ENCODE assay signal across 9 mouse cellular contexts in genomic region chr8:110010868-110011267, GRCm38 (mm10). TPM values are rescaled to one million over a fixed set of nuclear protein-coding genes. Genes with fewer than 3 reads are reported as not detected.
DNase-seq lines count a peak whose midpoint lies in the region; ATAC-seq and TF ChIP-seq lines count a peak whose summit lies in the region.
"Had no signal": no experiment of that assay in that cellular context is flagged by ENCODE, and none has a peak within 500 bp of the region (broad histone marks: within the 10 kb centered on the region; RNA-seq: fewer than 3 reads in every experiment).

No protein-coding gene starts in this region.

- H3K4me2 ChIP-seq in forebrain, embryonic 15.5 days (replicated peaks) = no peak overlapping the region
- H3K4me2 ChIP-seq in midbrain, embryonic 16.5 days (ENCODE audit: low read length) = no peak overlapping the region
- H3K4me2 ChIP-seq in limb, embryonic 14.5 days (replicated peaks; ENCODE audit: low read depth, low read length, severe bottlenecking) = no peak overlapping the region
- H3K4me2 ChIP-seq: heart, embryonic 13.5 days had no signal

- no peak overlapping the region for H3K4me3 ChIP-seq in forebrain, embryonic 10.5 days
- no peak overlapping the region for H3K4me3 ChIP-seq in forebrain, embryonic 15.5 days
- no peak overlapping the region for H3K4me3 ChIP-seq in midbrain, embryonic 10.5 days
- no peak overlapping the region for H3K4me3 ChIP-seq in midbrain, embryonic 16.5 days (ENCODE audit: low read depth, low read length)
- no peak overlapping the region for H3K4me3 ChIP-seq in limb, embryonic 14.5 days (replicated peaks; ENCODE audit: low read length)
- H3K4me3 ChIP-seq: heart, embryonic 13.5 days had no signal

- H3K36me3 ChIP-seq in forebrain, embryonic 10.5 days (replicated peaks) = no peaks in the 10 kb centered on the region
- H3K36me3 ChIP-seq in forebrain, embryonic 15.5 days = no peaks in the 10 kb centered on the region
- H3K36me3 ChIP-seq in midbrain, embryonic 10.5 days = no peaks in the 10 kb centered on the region
- no peaks in the 10 kb centered on the region for H3K36me3 ChIP-seq in midbrain, embryonic 16.5 days (ENCODE audit: control insufficient read depth, insufficient read depth, low read length)
- no peaks in the 10 kb centered on the region for H3K36me3 ChIP-seq in limb, embryonic 14.5 days (ENCODE audit: control insufficient read depth, insufficient read depth, low read length)
- H3K36me3 ChIP-seq: heart, embryonic 13.5 days had no signal

- TF ChIP-seq POLR2A in limb, embryonic 14.5 days (IDR thresholded peaks at IDR 0.05; ENCODE audit: borderline replicate concordance, extremely low read depth, insufficient read depth, insufficient read length) = no peak

- H3K9me3 ChIP-seq in forebrain, embryonic 10.5 days = no peaks in the 10 kb centered on the region
- H3K9me3 ChIP-seq in forebrain, embryonic 15.5 days = no peaks in the 10 kb centered on the region
- H3K9me3 ChIP-seq in midbrain, embryonic 10.5 days (replicated peaks) = no peaks in the 10 kb centered on the region
- H3K9me3 ChIP-seq in midbrain, embryonic 16.5 days (replicated peaks; ENCODE audit: control insufficient read depth, low read length, poor library complexity, severe bottlenecking) = no peaks in the 10 kb centered on the region
- no peaks in the 10 kb centered on the region for H3K9me3 ChIP-seq in limb, embryonic 14.5 days (ENCODE audit: control insufficient read depth, low read length)
- H3K9me3 ChIP-seq: heart, embryonic 13.5 days had no signal

- H3K27me3 ChIP-seq in forebrain, embryonic 10.5 days (ENCODE audit: poor library complexity, severe bottlenecking) = no peaks in the 10 kb centered on the region
- H3K27me3 ChIP-seq in forebrain, embryonic 15.5 days = no peaks in the 10 kb centered on the region
- no peaks in the 10 kb centered on the region for H3K27me3 ChIP-seq in midbrain, embryonic 10.5 days (ENCODE audit: low read depth, poor library complexity, severe bottlenecking)
- H3K27me3 ChIP-seq in midbrain, embryonic 16.5 days (ENCODE audit: control insufficient read depth, insufficient read depth, low read depth, low read length) = no peaks in the 10 kb centered on the region
- H3K27me3 ChIP-seq in limb, embryonic 14.5 days (ENCODE audit: control insufficient read depth, insufficient read depth, low read length) = no peaks in the 10 kb centered on the region
- H3K27me3 ChIP-seq: heart, embryonic 13.5 days had no signal

- no peak overlapping the region for H3K27ac ChIP-seq in forebrain, embryonic 10.5 days
- no peak overlapping the region for H3K27ac ChIP-seq in forebrain, embryonic 15.5 days (replicated peaks)
- no peak overlapping the region for H3K27ac ChIP-seq in midbrain, embryonic 10.5 days (replicated peaks)
- H3K27ac ChIP-seq in midbrain, embryonic 16.5 days (ENCODE audit: low read length) = no peak overlapping the region
- H3K27ac ChIP-seq in limb, embryonic 14.5 days (replicated peaks; ENCODE audit: low read depth, low read length) = no peak overlapping the region
- H3K27ac ChIP-seq: heart, embryonic 13.5 days had no signal

- peak; percentile 50 for DNase-seq in forebrain, embryonic 10.5 days (ENCODE audit: extremely low spot score, low spot score)
- peak; percentile 54 for DNase-seq in midbrain, embryonic 10.5 days (ENCODE audit: low spot score)
- peak; percentile 30 for DNase-seq in adrenal gland, adult 8-10 months
- DNase-seq in embryo, embryonic 9.5 days (ENCODE audit: extremely low spot score) = peak; percentile 41
- DNase-seq in limb, embryonic 14.5 days (ENCODE audit: low spot score) = peak; percentile 55
- DNase-seq in spleen, postnatal 10 days (ENCODE audit: low spot score in 2 of 2) = peak; percentile 7 to 52

- peaks cover 12% of the 10 kb centered on the region for H3K4me1 ChIP-seq in forebrain, embryonic 10.5 days
- peaks cover 6% of the 10 kb centered on the region; the same call in 1 of the 2 replicates for H3K4me1 ChIP-seq in forebrain, embryonic 15.5 days
- peaks cover 10% of the 10 kb centered on the region for H3K4me1 ChIP-seq in midbrain, embryonic 10.5 days
- H3K4me1 ChIP-seq in midbrain, embryonic 16.5 days (ENCODE audit: control insufficient read depth, insufficient read depth, low read length) = peaks cover 7% of the 10 kb centered on the region
- H3K4me1 ChIP-seq in limb, embryonic 14.5 days (ENCODE audit: control insufficient read depth, insufficient read depth, low read length) = no peaks in the 10 kb centered on the region
- H3K4me1 ChIP-seq: heart, embryonic 13.5 days had no signal

- no peak overlapping the region for H3K9ac ChIP-seq in forebrain, embryonic 15.5 days (replicated peaks)
- H3K9ac ChIP-seq in midbrain, embryonic 16.5 days (ENCODE audit: low read depth, low read length) = no peak overlapping the region
- no peak overlapping the region for H3K9ac ChIP-seq in limb, embryonic 14.5 days (ENCODE audit: low read depth, low read length, severe bottlenecking)
- H3K9ac ChIP-seq: heart, embryonic 13.5 days had no signal

- ATAC-seq in forebrain, embryonic 15.5 days (replicated peaks) = no peak
- ATAC-seq in midbrain, embryonic 16.5 days = no peak
- ATAC-seq in limb, embryonic 14.5 days (ENCODE audit: low FRiP score, low read depth) = no peak

- WGBS in forebrain, embryonic 10.5 days = 36% methylated on average over 5 of the region's 5 CpGs
- 33% methylated on average over 5 of the region's 5 CpGs for WGBS in forebrain, embryonic 15.5 days
- WGBS in midbrain, embryonic 10.5 days = 38% methylated on average over 5 of the region's 5 CpGs
- WGBS in midbrain, embryonic 16.5 days = 35% methylated on average over 5 of the region's 5 CpGs
- 34% methylated on average over 5 of the region's 5 CpGs for WGBS in limb, embryonic 14.5 days

RNA-seq across cellular contexts. Expression of gene Tat, which starts 20.6 kb away (rescaled TPM):
- polyA plus RNA-seq in forebrain, embryonic 10.5 days (2016; fragmentation: Nextera tagmentation; extraction: Ambion mirVana) = not detected in 2 replicates
- not detected in 2 replicates for polyA plus RNA-seq in forebrain, embryonic 15.5 days (2015; fragmentation: Nextera tagmentation; extraction: Ambion mirVana)
- not detected in 2 replicates for polyA plus RNA-seq in midbrain, embryonic 10.5 days (2016; fragmentation: Nextera tagmentation; extraction: Ambion mirVana)
- polyA plus RNA-seq in midbrain, embryonic 16.5 days (2015; fragmentation: Nextera tagmentation; extraction: Ambion mirVana) = not detected in 2 replicates
- total RNA-seq in adrenal gland, adult 8-10 months (2022) = under 1 TPM; 0.10 to 0.58 (median 0.25) TPM
- 0.09 and 0.14 TPM in 2 replicates for polyA plus RNA-seq in limb, embryonic 14.5 days (2012; rRNA removed)
- not detected in 2 replicates for polyA plus RNA-seq in limb, embryonic 14.5 days (2014; fragmentation: Nextera tagmentation; extraction: Ambion mirVana)

RNA-seq across cellular contexts. Expression of gene Chst4, which starts 28.7 kb away (rescaled TPM):
- not detected in 2 replicates for polyA plus RNA-seq in forebrain, embryonic 10.5 days (2016; fragmentation: Nextera tagmentation; extraction: Ambion mirVana)
- polyA plus RNA-seq in forebrain, embryonic 15.5 days (2015; fragmentation: Nextera tagmentation; extraction: Ambion mirVana) = not detected in 2 replicates
- polyA plus RNA-seq in midbrain, embryonic 10.5 days (2016; fragmentation: Nextera tagmentation; extraction: Ambion mirVana) = 0.06 TPM in 1 of 2 replicates, not detected in the other
- polyA plus RNA-seq in midbrain, embryonic 16.5 days (2015; fragmentation: Nextera tagmentation; extraction: Ambion mirVana) = not detected in 2 replicates
- 1 to 10 TPM in 2 of 4 experiments, under 1 TPM in 2; 0.89 to 1.9 (median 1.4) TPM for total RNA-seq in adrenal gland, adult 8-10 months (2022)
- 0.06 TPM in 1 of 2 replicates, not detected in the other for polyA plus RNA-seq in limb, embryonic 14.5 days (2012; rRNA removed)
- not detected in 2 replicates for polyA plus RNA-seq in limb, embryonic 14.5 days (2014; fragmentation: Nextera tagmentation; extraction: Ambion mirVana)

RNA-seq across cellular contexts. Expression of gene Marveld3, which starts 48.9 kb away (rescaled TPM):
- 0.90 and 0.99 TPM in 2 replicates for polyA plus RNA-seq in forebrain, embryonic 10.5 days (2016; fragmentation: Nextera tagmentation; extraction: Ambion mirVana)
- 2.0 and 2.2 TPM in 2 replicates for polyA plus RNA-seq in forebrain, embryonic 15.5 days (2015; fragmentation: Nextera tagmentation; extraction: Ambion mirVana)
- 0.31 and 0.56 TPM in 2 replicates for polyA plus RNA-seq in midbrain, embryonic 10.5 days (2016; fragmentation: Nextera tagmentation; extraction: Ambion mirVana)
- polyA plus RNA-seq in midbrain, embryonic 16.5 days (2015; fragmentation: Nextera tagmentation; extraction: Ambion mirVana) = 2.2 and 2.4 TPM in 2 replicates
- total RNA-seq in adrenal gland, adult 8-10 months (2022) = under 1 TPM in 2 of 4 experiments, not detected in 2; 0.16 to 0.43 TPM
- polyA plus RNA-seq in limb, embryonic 14.5 days (2012; rRNA removed) = 0.49 and 1.2 TPM in 2 replicates
- polyA plus RNA-seq in limb, embryonic 14.5 days (2014; fragmentation: Nextera tagmentation; extraction: Ambion mirVana) = 2.4 and 3.1 TPM in 2 replicates
